Mouse (Mus musculus) leukemia stem cell, adult 10-12 weeks (primary cell): ENCODE measurements around the gene Syngap1. TPM values are rescaled to one million over a fixed set of nuclear protein-coding genes. Genes with fewer than 3 reads are reported as not detected.

ENCODE experiments used
- polyA plus RNA-seq: library from polyadenylated mRNA; stranded (reverse); fragments of >175 nt; gene quantifications from 2 replicates; pipeline ENCODE4 v1.2.3, GENCODE M21; 2012; ENCODE audit warnings: low replicate concordance

Syngap1 gene
- polyA plus RNA-seq, result 52.4 and 56.2 TPM in 2 replicates

DNA sequence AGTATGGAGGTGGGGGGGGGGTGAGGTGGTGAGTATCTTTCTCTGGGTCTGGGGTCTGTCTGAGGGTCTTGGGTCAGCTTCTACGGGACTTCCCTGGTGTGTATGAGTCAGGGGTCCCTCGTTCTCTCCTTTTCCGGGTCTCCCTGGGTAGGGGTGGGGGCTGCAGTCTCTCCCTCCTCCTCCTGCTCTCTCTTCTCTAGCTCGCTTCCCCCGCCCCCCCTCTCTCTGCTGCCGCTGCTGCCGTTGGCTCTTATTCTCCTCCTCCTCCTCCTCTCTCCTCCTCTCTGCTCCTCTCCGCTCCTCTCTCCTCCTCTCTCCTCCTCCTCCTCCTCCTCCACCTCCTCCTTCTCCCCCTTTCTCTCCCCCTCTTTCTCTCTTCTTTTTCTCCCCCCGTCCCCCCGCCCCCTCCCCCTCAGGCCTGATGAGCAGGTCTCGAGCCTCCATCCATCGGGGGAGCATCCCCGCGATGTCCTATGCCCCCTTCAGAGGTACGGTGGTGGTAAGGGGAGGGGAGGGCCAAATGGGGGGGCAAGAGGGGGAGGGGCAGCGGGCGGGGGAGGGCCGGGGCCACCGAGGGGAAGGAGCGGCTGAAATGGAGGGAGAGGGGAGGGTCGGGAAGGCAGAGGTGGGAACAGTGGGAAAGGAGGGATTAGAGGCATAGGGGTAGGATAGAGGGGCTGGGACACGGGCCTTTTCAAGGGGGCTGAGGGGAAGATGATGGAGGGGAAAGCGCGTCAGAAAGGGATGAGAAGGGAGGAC is at the start of gene Syngap1:
Syngap1 (plus strand) TSS at position 223 of the 759 bp plus-strand sequence.

DNA sequence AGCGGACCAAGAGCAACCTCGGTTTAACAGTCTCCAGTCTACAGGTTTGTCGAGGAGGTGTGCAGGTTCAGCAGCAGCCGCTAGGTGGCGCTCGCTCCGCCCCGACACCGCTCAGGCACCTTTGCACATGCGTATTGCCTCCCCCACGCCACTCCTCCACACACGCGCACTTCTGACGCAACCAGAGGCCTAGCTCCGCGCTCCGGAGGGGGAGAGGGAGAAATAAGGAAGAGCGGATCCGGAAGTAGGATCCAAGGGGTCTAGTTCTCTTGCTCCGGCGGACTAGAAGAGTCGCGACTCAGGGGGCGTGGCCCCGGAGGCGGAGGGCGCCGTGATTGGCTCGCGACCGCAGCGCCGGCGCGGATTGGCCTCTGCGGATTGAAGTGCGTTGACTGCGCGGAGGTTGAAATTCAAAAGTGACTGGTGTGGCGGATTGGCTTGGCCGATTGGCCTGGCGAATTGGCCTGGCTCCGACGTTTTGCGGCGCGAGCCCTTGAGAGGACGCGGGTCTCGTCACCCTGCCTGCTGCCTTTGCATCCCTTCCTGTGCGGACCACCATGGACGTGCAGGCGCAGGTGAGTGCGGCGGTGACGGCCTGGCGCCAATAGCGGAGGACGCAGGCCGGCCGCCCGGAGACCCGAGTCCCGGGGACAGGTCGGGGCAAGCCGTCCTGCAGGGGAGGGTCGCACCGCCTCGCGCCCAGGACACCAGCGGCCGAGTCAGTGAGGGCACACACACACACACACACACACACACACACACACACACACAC is 24.2 kb upstream of the Syngap1 start, which contains the start of gene Kifc5b:
Kifc5b (plus strand) TSS at position 381 of the 772 bp plus-strand sequence.

DNA sequence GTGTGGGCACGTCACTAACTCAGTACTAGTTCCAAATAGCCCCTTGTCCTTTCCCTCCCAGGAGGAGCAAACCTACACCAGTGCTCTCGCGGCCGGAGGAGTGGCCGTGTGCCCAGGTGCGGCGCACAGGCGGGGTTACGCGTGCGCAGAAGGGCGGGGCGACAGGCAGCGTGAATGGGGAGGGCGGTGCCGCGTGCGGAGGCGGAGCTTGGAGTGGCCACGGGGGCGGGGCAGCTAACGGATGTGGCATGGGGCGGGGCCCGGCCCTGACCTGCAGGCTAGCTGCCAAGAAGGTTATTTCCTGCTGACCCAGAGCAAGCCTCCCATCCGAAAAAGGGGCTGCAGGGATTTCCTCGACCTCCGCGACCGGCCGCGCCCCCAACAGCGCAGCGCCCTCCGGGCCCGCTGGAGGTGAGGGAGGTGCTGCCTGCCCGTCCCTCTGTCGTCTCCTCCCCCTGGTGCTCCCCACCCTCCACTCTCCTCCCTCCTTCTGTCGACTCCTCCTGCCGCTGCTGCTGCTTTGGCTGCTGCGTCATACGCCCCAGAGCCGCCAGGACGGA is 8.1 kb upstream of the Syngap1 start, which contains the start of gene Phf1:
Phf1 (plus strand) TSS at position 214 of the 560 bp plus-strand sequence.

DNA sequence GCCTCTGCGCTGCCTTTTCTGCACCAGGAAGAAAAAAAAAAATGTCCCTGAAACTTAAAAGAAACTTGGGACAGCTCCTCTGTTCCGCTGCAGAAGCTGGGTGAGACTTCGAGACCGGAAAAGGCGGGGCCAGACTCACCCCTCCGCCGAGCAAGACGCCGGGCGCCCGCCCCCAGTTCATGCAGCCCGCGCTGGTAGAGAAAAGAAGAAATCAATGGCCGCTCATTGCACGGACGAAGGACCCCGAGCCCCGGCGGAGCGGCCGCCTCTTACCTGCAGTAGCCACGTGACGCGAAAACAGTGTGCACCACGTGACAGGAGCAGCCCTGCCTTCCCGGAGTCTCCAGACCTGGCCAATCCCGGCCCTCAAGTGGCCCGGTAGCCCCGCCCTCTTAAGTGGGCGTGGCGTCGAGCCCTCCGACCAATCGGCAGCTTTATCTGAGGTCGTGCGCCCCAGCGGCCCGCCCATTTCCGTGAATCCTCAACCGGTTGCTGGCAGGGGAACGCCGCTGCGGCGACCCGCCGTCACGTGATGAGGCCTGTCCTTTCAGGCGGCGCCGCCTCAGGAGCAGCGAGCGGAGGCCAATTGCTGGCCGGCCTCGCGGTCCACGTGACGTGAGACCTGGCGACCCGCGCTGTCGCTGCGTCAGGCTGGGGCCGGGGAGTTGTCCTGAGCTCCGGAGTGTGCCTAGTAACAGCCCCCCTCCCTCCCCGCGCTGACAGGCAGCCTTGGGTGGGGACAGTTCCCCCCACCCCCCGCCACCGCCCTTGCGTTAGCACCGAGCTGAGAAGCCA is 1.7 kb upstream of the Syngap1 start, which contains the start of gene Cuta:
Cuta (minus strand) TSS at position 392 of the 795 bp plus-strand sequence.

DNA sequence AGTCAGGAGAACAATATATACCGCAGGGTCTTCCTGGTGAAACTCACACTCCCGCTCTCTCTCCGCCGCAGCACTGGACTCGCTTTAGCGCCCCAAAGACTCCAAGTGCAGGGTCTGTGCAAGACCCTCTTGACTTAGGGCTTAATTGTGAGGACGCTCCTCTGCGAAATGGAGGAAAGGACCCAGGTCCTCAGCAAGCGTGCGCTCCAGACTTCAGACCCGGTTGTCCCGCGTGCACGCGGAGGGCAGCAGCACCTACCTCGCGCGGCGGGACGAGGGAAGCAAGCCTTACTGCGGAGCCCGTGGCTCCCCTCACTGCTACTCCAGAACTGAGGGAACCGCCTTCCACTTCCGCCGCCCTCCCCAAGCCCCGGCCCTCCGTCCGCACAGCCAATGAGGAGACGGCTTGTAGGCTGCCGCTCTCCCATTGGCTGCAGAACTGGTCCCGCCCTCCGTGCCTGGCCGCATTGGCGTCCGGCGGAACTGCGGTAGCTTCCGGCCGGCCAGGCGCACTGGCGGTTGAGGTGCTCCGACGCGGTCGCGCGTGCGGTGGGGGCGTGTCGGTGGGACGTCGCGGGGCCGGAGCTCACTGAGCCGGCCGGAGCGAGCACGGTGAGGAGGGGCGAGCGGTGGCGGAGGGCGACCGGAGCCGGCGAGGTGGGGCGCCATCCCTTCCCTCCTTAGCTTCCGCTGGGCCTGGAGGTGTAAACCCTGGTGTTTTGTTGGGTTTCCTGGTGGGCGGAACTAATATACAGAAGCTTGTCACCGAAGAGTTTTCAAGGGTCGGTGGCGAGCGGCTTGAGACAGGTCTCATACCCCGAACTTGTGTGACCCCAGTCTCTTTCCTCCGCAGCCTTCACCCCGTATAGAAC is 31.9 kb downstream of the Syngap1 start, which contains the start of gene Zbtb9:
Zbtb9 (plus strand) TSS at position 465 of the 872 bp plus-strand sequence.

Other genes with a start within 250 kb of the Syngap1 start
- 0.70 and 3.6 TPM in 2 replicates for gene Crebrf, start 225.6 kb upstream of the Syngap1 start, polyA plus RNA-seq
- 22.8 and 25.2 TPM in 2 replicates for gene Bnip1, start 160.2 kb upstream of the Syngap1 start, polyA plus RNA-seq
- gene Nkx2-5, start 96.2 kb upstream of the Syngap1 start, polyA plus RNA-seq, result 3.5 and 5.3 TPM in 2 replicates
- gene Kifc5b, start 24.2 kb upstream of the Syngap1 start, polyA plus RNA-seq, result 31.2 and 34.1 TPM in 2 replicates
- gene Phf1, start 8.2 kb upstream of the Syngap1 start, polyA plus RNA-seq, result 114 and 222 TPM in 2 replicates
- gene Cuta, start 1.7 kb upstream of the Syngap1 start, polyA plus RNA-seq, result 267 and 527 TPM in 2 replicates
- gene Zbtb9, start 31.9 kb downstream of the Syngap1 start, polyA plus RNA-seq, result 7.7 and 10.5 TPM in 2 replicates
- gene Bak1, start 87.8 kb downstream of the Syngap1 start, polyA plus RNA-seq, result 126 and 276 TPM in 2 replicates
- gene Itpr3, start 116.1 kb downstream of the Syngap1 start, polyA plus RNA-seq, result 8.7 and 17.8 TPM in 2 replicates
- gene Uqcc2, start 192.7 kb downstream of the Syngap1 start, polyA plus RNA-seq, result 54.2 and 97.2 TPM in 2 replicates
- 0.12 TPM in 1 of 2 replicates, not detected in the other for gene Ip6k3, start 226.5 kb downstream of the Syngap1 start, polyA plus RNA-seq